Comparison of ENCODE assay signal across 8 mouse cellular contexts in the genomic region with DNA sequence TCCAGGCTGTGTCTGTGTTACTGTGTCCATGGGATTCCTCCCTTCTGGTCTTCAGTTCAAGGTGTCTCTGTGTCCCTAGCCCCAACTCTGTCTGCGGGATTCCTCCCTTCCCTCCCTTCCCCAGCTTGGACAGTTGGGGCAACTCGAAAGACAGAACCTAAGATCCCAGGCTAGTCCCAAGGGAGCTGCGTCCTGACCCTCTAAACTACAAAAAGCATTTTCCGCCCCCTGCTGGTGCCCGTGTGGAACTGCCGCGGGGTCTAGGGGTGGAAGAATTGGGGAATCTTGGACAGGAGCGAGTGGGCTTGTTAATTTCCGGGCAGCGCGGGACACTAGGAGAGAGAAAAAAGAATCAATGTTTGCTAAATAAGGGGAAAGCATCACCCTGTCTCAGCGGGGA. TPM values are rescaled to one million over a fixed set of nuclear protein-coding genes. Genes with fewer than 3 reads are reported as not detected.
DNase-seq lines count a peak whose midpoint lies in the region; ATAC-seq and TF ChIP-seq lines count a peak whose summit lies in the region.
"Had no signal": no experiment of that assay in that cellular context is flagged by ENCODE, and none has a peak within 500 bp of the region (broad histone marks: within the 10 kb centered on the region; RNA-seq: fewer than 3 reads in every experiment).

No protein-coding gene starts in this region.

- H3K27me3 ChIP-seq in embryonic facial prominence, embryonic 13.5 days = peaks cover 23% of the 10 kb centered on the region
- H3K27me3 ChIP-seq in small intestine, adult 2 months (ENCODE audit: control insufficient read depth, insufficient read depth, low read length) = no peaks in the 10 kb centered on the region

- WGBS in embryonic facial prominence, embryonic 13.5 days = 2% methylated on average over 12 of the region's 12 CpGs
- 2% methylated on average over 12 of the region's 12 CpGs for WGBS in small intestine, adult 2 months

- peak; percentile 82; the same call in 1 of the 2 replicates for TF ChIP-seq CTCF in small intestine, adult 2 months (IDR thresholded peaks at IDR 0.05; ENCODE audit: extremely low read depth, insufficient read length, insufficient replicate concordance, low read depth, low read length)

- no peak overlapping the region for H3K9ac ChIP-seq in embryonic facial prominence, embryonic 13.5 days
- H3K9ac ChIP-seq: heart, embryonic 15.5 days had no signal

- no peak for ATAC-seq in embryonic facial prominence, embryonic 13.5 days (ENCODE audit: insufficient number of reproducible peaks, insufficient read depth, low FRiP score, low TSS enrichment, low read depth)

- H3K36me3 ChIP-seq in embryonic facial prominence, embryonic 13.5 days = no peaks in the 10 kb centered on the region
- no peaks in the 10 kb centered on the region for H3K36me3 ChIP-seq in small intestine, adult 2 months (ENCODE audit: control insufficient read depth, insufficient read depth, low read length)
- H3K36me3 ChIP-seq: heart, embryonic 15.5 days had no signal

- H3K9me3 ChIP-seq in embryonic facial prominence, embryonic 13.5 days = no peaks in the 10 kb centered on the region
- H3K9me3 ChIP-seq: heart, embryonic 15.5 days had no signal

- TF ChIP-seq POLR2A in small intestine, adult 2 months (IDR thresholded peaks at IDR 0.05; ENCODE audit: low read depth, low read length) = no peak

- H3K4me2 ChIP-seq in embryonic facial prominence, embryonic 13.5 days = peak overlapping the region; percentile 40; the same call in 1 of the 2 replicates
- H3K4me2 ChIP-seq: heart, embryonic 15.5 days had no signal

- DNase-seq in ES-CJ7 (ENCODE audit: low read depth, low spot score) = peak; percentile 85
- peak; percentile 85 for DNase-seq in R1 (ENCODE audit: low read depth, low spot score)
- peak; percentile 56 to 72 for DNase-seq in heart, postnatal 36 days
- peak; percentile 35 to 82 for DNase-seq in layer of hippocampus, postnatal 25 days (ENCODE audit: extremely low spot score in 1 of 2, low spot score in 1 of 2)
- peak; percentile 81 for DNase-seq in mesoderm, embryonic 11.5 days (ENCODE audit: low read depth, low spot score)

- 0 out of 2 replicates have a peak overlapping the region, but pooled peaks have one; percentile 17 for H3K27ac ChIP-seq in embryonic facial prominence, embryonic 13.5 days
- H3K27ac ChIP-seq in small intestine, adult 2 months (ENCODE audit: insufficient read depth, low read depth, low read length) = no peak overlapping the region
- H3K27ac ChIP-seq: heart, embryonic 15.5 days had no signal

- peaks cover 13% of the 10 kb centered on the region for H3K4me1 ChIP-seq in embryonic facial prominence, embryonic 13.5 days
- H3K4me1 ChIP-seq in small intestine, adult 2 months (ENCODE audit: control insufficient read depth, insufficient read depth, insufficient read length, low read length) = no peaks in the 10 kb centered on the region

- peak overlapping the region; percentile 3; the same call in 1 of the 2 replicates for H3K4me3 ChIP-seq in embryonic facial prominence, embryonic 13.5 days
- H3K4me3 ChIP-seq in small intestine, adult 2 months (ENCODE audit: low read depth, low read length) = no peak overlapping the region
- H3K4me3 ChIP-seq: heart, embryonic 15.5 days had no signal

- intact Hi-C loops in heart, postnatal 36 days (cut with DNase I) = loop anchor here (1.0 kb wide), 2 partner anchors 225 to 346 kb away; no protein-coding TSS in a partner anchor

RNA-seq across cellular contexts. Expression of a gene that starts 6.9 kb away (rescaled TPM):
- polyA plus RNA-seq in embryonic facial prominence, embryonic 13.5 days (2015; fragmentation: Nextera tagmentation; extraction: Ambion mirVana) = not detected in 2 replicates
- total RNA-seq in heart, postnatal 36 days (2021) = not detected
- not detected for total RNA-seq in layer of hippocampus, postnatal 25 days (2021)
- polyA plus RNA-seq in small intestine, adult 2 months (2012; rRNA removed) = not detected in 2 replicates
- polyA plus RNA-seq: heart, embryonic 15.5 days had no signal

RNA-seq across cellular contexts. Expression of a gene that starts 37.9 kb away (rescaled TPM):
- 39.0 and 46.0 TPM in 2 replicates for polyA plus RNA-seq in embryonic facial prominence, embryonic 13.5 days (2015; fragmentation: Nextera tagmentation; extraction: Ambion mirVana)
- 10 to 100 TPM; 11.7 to 13.8 TPM for total RNA-seq in heart, postnatal 36 days (2021)
- total RNA-seq in layer of hippocampus, postnatal 25 days (2021) = 10 to 100 TPM; 10.1 to 10.3 TPM
- polyA plus RNA-seq in small intestine, adult 2 months (2012; rRNA removed) = 4.9 and 15.5 TPM in 2 replicates
